Mouse (Mus musculus) testis, adult 2 months (tissue): ENCODE results near the gene Bcl2.

Experiments
- CTCF ChIP-seq: fragments of 200-500 bp; IDR thresholded peaks from 2 replicates; pipeline ENCODE4 v1.5.1; 2012; ENCODE audit warnings: low read depth, mild to moderate bottlenecking, inconsistent platforms, low read length, moderate library complexity; ENCODE audit not compliant: control insufficient read depth, insufficient read depth, insufficient replicate concordance
- POLR2A ChIP-seq: fragments of 200-500 bp; IDR thresholded peaks from 2 replicates; pipeline ENCODE4 v1.6.1; 2012; ENCODE audit warnings: low read depth, mild to moderate bottlenecking, inconsistent platforms, low read length, moderate library complexity; ENCODE audit not compliant: control insufficient read depth

GRCm38 (mm10) chr1:106561085-106561760, 152.9 kb downstream of the Bcl2 start:
- no peak for TF ChIP-seq POLR2A
- no peak for TF ChIP-seq CTCF
